Mouse (Mus musculus) lung, adult 2 months (tissue): ENCODE results near the gene Pole3.

ENCODE experiments used
- CTCF ChIP-seq: fragments of 200-500 bp; IDR thresholded peaks from 2 replicates; pipeline ENCODE4 v1.5.1; 2011; ENCODE audit warnings: mild to moderate bottlenecking, low read length, control low read depth; ENCODE audit not compliant: insufficient read depth
- POLR2A ChIP-seq: fragments of 200-500 bp; IDR thresholded peaks from 2 replicates; pipeline ENCODE4 v1.6.1; 2011; ENCODE audit warnings: low read depth, mild to moderate bottlenecking, control low read depth, low read length, borderline replicate concordance; ENCODE audit errors: extremely low read depth

- TF ChIP-seq CTCF (no peak), POLR2A (no peak)
Measured at GRCm38 (mm10) chr4:62484928-62485327, 39.9 kb downstream of the Pole3 start.
